Mouse (Mus musculus) CH12F3 (cell line): ENCODE measurements at regions not wholly inside any gene's neighbourhood (a gene's known extent, or its start where the extent isn't known, plus 50 kb on each side); places are given as distances from the start of the nearest gene placed in this dataset.
"Not testable (repeated sequence)": the region's sequence is repeated elsewhere in the genome, so short reads cannot be mapped to it uniquely, and the experiment has no call there.

Source experiments
- in situ Hi-C: fragments of 300-500 bp; cut with MboI; formaldehyde crosslinking; loops from 2 replicates; pipeline ENCODE4 v1.14.3; 2020; ENCODE audit warnings: low sequenced_read_pairs

- in situ Hi-C loops, result no loop called here
Measured at GRCm38 (mm10) chr2:146722351-146723025, 133.2 kb upstream of the Kiz start.

- in situ Hi-C loops, result no loop called here
Measured at GRCm38 (mm10) chr2:146723172-146723571, 132.5 kb upstream of the Kiz start.

GRCm38 (mm10) chr2:146723671-146724070, 132.0 kb upstream of the Kiz start:
- in situ Hi-C loops, result no loop called here

- in situ Hi-C loops, result no loop called here
Measured at GRCm38 (mm10) chr2:146724142-146724679, 131.5 kb upstream of the Kiz start.

- in situ Hi-C loops, result no loop called here
Measured at GRCm38 (mm10) chr2:146724924-146725555, 130.6 kb upstream of the Kiz start.

- in situ Hi-C loops, result no loop called here
Measured at GRCm38 (mm10) chr2:146728693-146729092, 127.0 kb upstream of the Kiz start.

GRCm38 (mm10) chr2:146731081-146731480, 124.6 kb upstream of the Kiz start:
- in situ Hi-C loops, result no loop called here

- in situ Hi-C loops, result not testable (repeated sequence)
Measured at GRCm38 (mm10) chr2:146732891-146733290, 122.8 kb upstream of the Kiz start.

GRCm38 (mm10) chr2:146744396-146744795, 111.3 kb upstream of the Kiz start:
- in situ Hi-C loops, result no loop called here

GRCm38 (mm10) chr2:146745012-146745682, 110.5 kb upstream of the Kiz start:
- in situ Hi-C loops, result no loop called here

GRCm38 (mm10) chr2:146745683-146746047, 110.0 kb upstream of the Kiz start:
- in situ Hi-C loops, result no loop called here

- in situ Hi-C loops, result no loop called here
Measured at GRCm38 (mm10) chr2:146753988-146754387, 101.7 kb upstream of the Kiz start.

- in situ Hi-C loops, result no loop called here
Measured at GRCm38 (mm10) chr2:146763522-146764144, 92.0 kb upstream of the Kiz start.

- in situ Hi-C loops, result no loop called here
Measured at GRCm38 (mm10) chr2:146764313-146765255, 91.1 kb upstream of the Kiz start.

- in situ Hi-C loops, result no loop called here
Measured at GRCm38 (mm10) chr2:146774876-146775275, 80.8 kb upstream of the Kiz start.

GRCm38 (mm10) chr2:146787132-146787810, 68.4 kb upstream of the Kiz start:
- in situ Hi-C loops, result no loop called here

GRCm38 (mm10) chr2:146787811-146788455, 67.7 kb upstream of the Kiz start:
- in situ Hi-C loops, result no loop called here

GRCm38 (mm10) chr2:146792844-146793420, 62.7 kb upstream of the Kiz start:
- in situ Hi-C loops, result no loop called here

GRCm38 (mm10) chr2:146802973-146803372, 52.7 kb upstream of the Kiz start:
- in situ Hi-C loops, result no loop called here
